Mouse (Mus musculus): Measurements from ENCODE around the gene Gramd4. TPM values are rescaled to one million over a fixed set of nuclear protein-coding genes. Genes with fewer than 3 reads are reported as not detected.
"Not testable (repeated sequence)": the region's sequence is repeated elsewhere in the genome, so short reads cannot be mapped to it uniquely, and the experiment has no call there.

The Gramd4 gene
- polyA plus RNA-seq, 1 experiment: 18.9 TPM

DNA sequence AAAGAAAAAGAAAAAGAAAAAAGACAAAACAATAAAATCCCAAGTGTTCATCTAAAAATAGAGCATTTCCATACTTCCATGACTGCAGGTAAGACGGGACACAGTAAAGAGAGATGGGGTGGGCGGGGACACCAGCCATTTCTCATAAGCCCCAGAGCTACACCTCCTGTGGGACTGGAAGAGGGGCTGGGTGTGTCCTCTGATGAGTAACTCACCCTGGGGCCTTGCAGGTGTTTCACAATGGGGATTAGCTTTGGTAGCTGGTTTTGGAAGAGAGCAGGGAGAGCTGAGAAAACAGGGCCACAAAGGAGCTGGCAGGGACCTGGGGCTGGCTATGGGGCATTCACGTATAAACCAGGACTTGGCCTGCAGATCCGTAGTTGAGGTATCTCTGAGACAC is 93.1 kb downstream of the Gramd4 start:
- 93% methylated on average over 4 of the region's 4 CpGs for WGBS
- Histone ChIP-seq H3K27ac (ENCODE audit: insufficient read depth, low read depth, low read length) (no peak overlapping the region), H3K4me1 (ENCODE audit: control insufficient read depth, insufficient read depth, low read length) (no peaks in the 10 kb centered on the region), H3K27me3 (replicated peaks; ENCODE audit: control insufficient read depth, insufficient read depth, low read length) (no peaks in the 10 kb centered on the region), H3K36me3 (ENCODE audit: control insufficient read depth, insufficient read depth, low read length) (no peaks in the 10 kb centered on the region), H3K4me3 (ENCODE audit: insufficient read depth, low read depth, low read length) (no peak overlapping the region)
- DNase-seq: no peak
- TF ChIP-seq POLR2A (IDR thresholded peaks at IDR 0.05; ENCODE audit: low read depth, low read length): no peak
- no peak for TF ChIP-seq CTCF (conservative IDR thresholded peaks at IDR 0.05; ENCODE audit: insufficient read depth, insufficient read length, low read depth, low read length)

DNA sequence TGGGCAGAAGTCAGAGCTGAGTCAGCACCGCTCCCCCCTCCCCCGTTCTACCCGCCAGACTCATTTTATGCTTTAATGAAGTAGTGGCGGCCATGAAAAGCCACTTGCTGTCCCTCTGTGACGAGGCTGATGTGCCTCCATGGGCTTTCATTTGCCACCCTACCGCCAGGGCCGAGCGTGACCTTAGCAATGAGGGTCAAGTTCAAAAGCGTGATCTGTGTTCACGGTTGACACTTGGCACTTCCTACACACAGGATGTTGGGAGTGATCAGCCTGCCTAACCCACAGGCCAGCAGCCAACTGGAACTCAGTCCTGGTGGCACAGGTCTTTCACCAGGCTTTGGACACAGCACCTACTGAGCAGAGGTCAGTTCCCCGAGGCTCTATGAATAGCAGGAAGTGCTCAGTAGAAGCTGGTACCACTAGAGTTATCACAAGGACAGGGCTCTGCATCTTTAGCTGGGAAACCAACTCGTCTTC is 96.0 kb downstream of the Gramd4 start:
- H3K36me3 ChIP-seq (ENCODE audit: control insufficient read depth, insufficient read depth, low read length): no peaks in the 10 kb centered on the region
- H3K27me3 ChIP-seq (replicated peaks; ENCODE audit: control insufficient read depth, insufficient read depth, low read length): no peaks in the 10 kb centered on the region
- TF ChIP-seq CTCF (conservative IDR thresholded peaks at IDR 0.05; ENCODE audit: insufficient read depth, insufficient read length, low read depth, low read length): no peak; the same call in 1 of the 2 replicates
- TF ChIP-seq POLR2A (IDR thresholded peaks at IDR 0.05; ENCODE audit: low read depth, low read length): no peak
- no peaks in the 10 kb centered on the region for H3K4me1 ChIP-seq (ENCODE audit: control insufficient read depth, insufficient read depth, low read length)
- WGBS: 81% methylated on average over 12 of the region's 12 CpGs
- H3K4me3 ChIP-seq (ENCODE audit: insufficient read depth, low read depth, low read length): no peak overlapping the region
- no peak overlapping the region for H3K27ac ChIP-seq (ENCODE audit: insufficient read depth, low read depth, low read length)
- no peak for DNase-seq

DNA sequence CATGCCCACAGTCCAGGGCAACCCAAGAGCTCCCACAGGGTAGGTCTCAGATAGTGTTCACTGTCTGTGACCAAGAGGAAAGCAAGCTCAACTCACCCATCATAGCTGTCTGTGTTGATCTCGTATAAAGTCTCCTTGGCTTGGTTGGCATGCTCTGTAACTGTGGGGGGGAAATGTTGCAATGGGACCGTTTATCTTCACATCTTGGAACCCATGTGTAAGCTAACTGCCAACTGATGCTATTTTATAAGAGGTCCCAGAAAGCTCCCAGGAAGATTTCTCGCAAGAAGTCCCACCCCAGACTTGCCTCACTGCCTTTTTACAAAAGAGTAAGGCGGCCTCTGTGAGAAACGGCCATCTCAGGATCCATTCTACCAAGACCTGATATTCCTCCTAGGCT is 99.0 kb downstream of the Gramd4 start:
- TF ChIP-seq POLR2A (IDR thresholded peaks at IDR 0.05; ENCODE audit: low read depth, low read length) (no peak), CTCF (conservative IDR thresholded peaks at IDR 0.05; ENCODE audit: insufficient read depth, insufficient read length, low read depth, low read length) (no peak)
- H3K36me3 ChIP-seq (ENCODE audit: control insufficient read depth, insufficient read depth, low read length): no peaks in the 10 kb centered on the region
- no peak overlapping the region for H3K4me3 ChIP-seq (ENCODE audit: insufficient read depth, low read depth, low read length)
- no peak overlapping the region for H3K27ac ChIP-seq (ENCODE audit: insufficient read depth, low read depth, low read length)
- no peaks in the 10 kb centered on the region for H3K27me3 ChIP-seq (replicated peaks; ENCODE audit: control insufficient read depth, insufficient read depth, low read length)
- no peaks in the 10 kb centered on the region for H3K4me1 ChIP-seq (ENCODE audit: control insufficient read depth, insufficient read depth, low read length)
- 81% methylated on average over 5 of the region's 5 CpGs for WGBS
- DNase-seq: no peak

DNA sequence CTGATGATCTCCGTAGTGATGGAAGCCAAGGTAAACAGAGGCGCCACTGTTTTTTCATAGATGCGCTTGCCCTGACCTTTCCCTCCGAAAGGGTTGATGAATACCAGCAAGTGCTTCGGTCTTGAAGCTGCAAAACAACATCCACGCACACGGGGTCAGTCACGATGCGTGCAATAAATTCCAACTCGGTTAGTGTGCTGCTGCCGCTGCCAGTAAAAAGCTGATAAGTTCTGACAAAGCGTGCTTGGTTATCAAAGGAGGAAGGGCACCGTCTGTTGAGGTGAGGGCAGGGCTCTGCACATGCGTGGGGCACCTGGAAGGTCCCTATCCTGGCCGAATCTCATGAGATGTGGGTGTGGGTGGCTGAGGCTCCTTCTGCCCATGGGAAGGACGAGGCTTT is 101.6 kb downstream of the Gramd4 start:
- Histone ChIP-seq H3K27ac (ENCODE audit: insufficient read depth, low read depth, low read length) (no peak overlapping the region), H3K27me3 (replicated peaks; ENCODE audit: control insufficient read depth, insufficient read depth, low read length) (no peaks in the 10 kb centered on the region), H3K36me3 (ENCODE audit: control insufficient read depth, insufficient read depth, low read length) (no peaks in the 10 kb centered on the region), H3K4me1 (ENCODE audit: control insufficient read depth, insufficient read depth, low read length) (no peaks in the 10 kb centered on the region), H3K4me3 (ENCODE audit: insufficient read depth, low read depth, low read length) (no peak overlapping the region)
- WGBS: 69% methylated on average over 16 of the region's 16 CpGs
- no peak for DNase-seq
- TF ChIP-seq POLR2A (IDR thresholded peaks at IDR 0.05; ENCODE audit: low read depth, low read length) (no peak), CTCF (conservative IDR thresholded peaks at IDR 0.05; ENCODE audit: insufficient read depth, insufficient read length, low read depth, low read length) (peak; percentile 69)

DNA sequence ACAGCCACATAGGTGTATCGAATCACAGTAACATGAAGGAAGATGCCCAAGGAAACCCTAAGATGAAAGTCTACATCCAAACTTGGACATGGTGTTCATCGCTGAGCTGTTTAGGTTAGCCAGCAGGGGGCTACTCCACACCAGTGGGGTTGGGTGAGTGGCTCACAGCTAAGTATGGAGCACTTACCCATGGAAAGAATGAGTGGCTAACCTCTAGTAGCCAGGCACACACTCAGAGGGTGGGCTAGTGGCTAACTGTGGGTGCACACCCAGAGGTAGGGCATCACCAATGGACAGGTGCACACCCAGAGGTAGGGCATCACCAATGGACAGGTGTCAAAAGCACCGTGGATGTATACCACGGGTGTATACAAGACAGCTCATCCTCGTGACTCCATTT is 102.2 kb downstream of the Gramd4 start:
- Histone ChIP-seq H3K4me1 (ENCODE audit: control insufficient read depth, insufficient read depth, low read length) (no peaks in the 10 kb centered on the region), H3K36me3 (ENCODE audit: control insufficient read depth, insufficient read depth, low read length) (no peaks in the 10 kb centered on the region)

DNA sequence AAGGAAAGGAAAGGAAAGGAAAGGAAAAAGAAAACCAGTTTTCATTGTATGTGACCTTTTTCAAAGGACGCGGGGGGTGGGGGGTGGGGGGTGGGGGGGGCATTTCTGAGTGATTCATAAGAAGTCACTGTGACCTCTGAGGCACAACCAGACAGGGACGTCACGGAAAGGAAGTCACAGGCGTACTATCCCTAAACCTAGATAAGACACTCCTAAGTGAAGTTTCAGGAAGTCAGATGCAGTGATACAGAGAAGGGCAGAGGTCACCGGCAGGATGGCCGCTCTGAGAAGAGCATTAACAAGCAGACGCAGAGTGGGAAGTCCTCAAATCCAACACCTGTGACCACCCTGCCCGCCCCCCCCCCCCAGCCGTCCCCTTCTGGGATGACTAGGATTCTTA is 103.4 kb downstream of the Gramd4 start:
- Histone ChIP-seq H3K36me3 (ENCODE audit: control insufficient read depth, insufficient read depth, low read length) (no peaks in the 10 kb centered on the region), H3K27ac (ENCODE audit: insufficient read depth, low read depth, low read length) (no peak overlapping the region), H3K4me3 (ENCODE audit: insufficient read depth, low read depth, low read length) (no peak overlapping the region), H3K4me1 (ENCODE audit: control insufficient read depth, insufficient read depth, low read length) (no peaks in the 10 kb centered on the region), H3K27me3 (replicated peaks; ENCODE audit: control insufficient read depth, insufficient read depth, low read length) (no peaks in the 10 kb centered on the region)
- DNase-seq: no peak
- TF ChIP-seq CTCF (conservative IDR thresholded peaks at IDR 0.05; ENCODE audit: insufficient read depth, insufficient read length, low read depth, low read length) (no peak), POLR2A (IDR thresholded peaks at IDR 0.05; ENCODE audit: low read depth, low read length) (no peak)
- WGBS: 65% methylated on average over 10 of the region's 10 CpGs

More for the DNA sequence above, 102.2 kb downstream of the Gramd4 start:
- Histone ChIP-seq H3K27me3 (replicated peaks; ENCODE audit: control insufficient read depth, insufficient read depth, low read length) (no peaks in the 10 kb centered on the region), H3K4me3 (ENCODE audit: insufficient read depth, low read depth, low read length) (no peak overlapping the region), H3K27ac (ENCODE audit: insufficient read depth, low read depth, low read length) (no peak overlapping the region)
- DNase-seq: no peak
- peak; percentile 37; the same call in 1 of the 2 replicates for TF ChIP-seq CTCF (conservative IDR thresholded peaks at IDR 0.05; ENCODE audit: insufficient read depth, insufficient read length, low read depth, low read length)
- no peak for TF ChIP-seq POLR2A (IDR thresholded peaks at IDR 0.05; ENCODE audit: low read depth, low read length)
- 93% methylated on average over 5 of the region's 5 CpGs for WGBS

DNA sequence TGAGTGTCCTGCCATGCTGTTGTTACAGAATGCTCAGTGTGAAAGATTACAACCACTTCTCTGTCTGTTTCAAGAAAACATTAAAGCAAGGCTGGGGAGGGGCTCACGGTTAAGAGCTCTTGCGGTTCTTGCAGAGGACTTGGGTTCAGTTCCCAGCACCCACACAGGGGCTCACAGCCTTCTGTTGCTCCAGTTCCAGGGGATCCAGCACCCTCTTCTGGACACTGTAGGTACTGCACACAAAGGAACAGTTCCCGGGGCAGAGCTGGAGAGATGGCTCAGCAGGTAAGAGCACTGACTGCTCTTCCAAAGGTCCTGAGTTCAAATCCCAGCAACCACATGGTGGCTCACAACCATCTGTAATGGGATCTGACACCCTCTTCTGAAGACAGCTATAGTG is 104.3 kb downstream of the Gramd4 start:
- H3K27me3 ChIP-seq (replicated peaks; ENCODE audit: control insufficient read depth, insufficient read depth, low read length); H3K36me3 ChIP-seq (ENCODE audit: control insufficient read depth, insufficient read depth, low read length); H3K4me1 ChIP-seq (ENCODE audit: control insufficient read depth, insufficient read depth, low read length); H3K4me3 ChIP-seq (ENCODE audit: insufficient read depth, low read depth, low read length); DNase-seq; H3K27ac ChIP-seq (ENCODE audit: insufficient read depth, low read depth, low read length): not testable (repeated sequence)
- peak; percentile 18; the same call in 1 of the 2 replicates for TF ChIP-seq CTCF (conservative IDR thresholded peaks at IDR 0.05; ENCODE audit: insufficient read depth, insufficient read length, low read depth, low read length)
- 99% methylated on average over 3 of the region's 3 CpGs for WGBS
